Mouse (Mus musculus): Measurements from ENCODE around the gene Tmem176a. TPM values are rescaled to one million over a fixed set of nuclear protein-coding genes. Genes with fewer than 3 reads are reported as not detected.

Tmem176a gene
- polyA plus RNA-seq, 1 experiment from 2014 or later, result 183 TPM

GRCm38 (mm10) chr6:48838321-48839080 lies 2.2 kb upstream of the Tmem176a start:
- Histone ChIP-seq H3K27ac (ENCODE audit: low read length) (no peak overlapping the region), H3K4me2 (ENCODE audit: low read depth, low read length) (peak overlapping the region; percentile 89), H3K9me3 (ENCODE audit: control insufficient read depth, low read length) (no peaks in the 10 kb centered on the region), H3K27me3 (replicated peaks; ENCODE audit: control insufficient read depth, insufficient read depth, low read length) (no peaks in the 10 kb centered on the region), H3K9ac (ENCODE audit: low read depth, low read length) (peak overlapping the region; percentile 43), H3K4me3 (ENCODE audit: low read length) (peak overlapping the region; percentile 62; the same call in 1 of the 2 replicates), H3K36me3 (ENCODE audit: control insufficient read depth, insufficient read depth, low read length) (peaks cover 43% of the 10 kb centered on the region), H3K4me1 (ENCODE audit: control insufficient read depth, insufficient read depth, low read length) (peaks cover 35% of the 10 kb centered on the region)
- WGBS, result 66% methylated on average over 6 of the region's 6 CpGs
- ATAC-seq, result no peak

GRCm38 (mm10) chr6:48840973-48841625 lies 380 bp downstream of the Tmem176a start, which contains the start of gene Tmem176b:
Gene Tmem176b, minus strand, starts transcription at chr6:48841496.
- Histone ChIP-seq H3K9ac (ENCODE audit: low read depth, low read length) (peak within 1 kb of the TSS; percentile 81), H3K27me3 (replicated peaks; ENCODE audit: control insufficient read depth, insufficient read depth, low read length) (no peaks in the 10 kb centered on the region), H3K4me1 (ENCODE audit: control insufficient read depth, insufficient read depth, low read length) (peaks cover 35% of the 10 kb centered on the region), H3K9me3 (ENCODE audit: control insufficient read depth, low read length) (no peaks in the 10 kb centered on the region), H3K27ac (ENCODE audit: low read length) (peak within 1 kb of the TSS; percentile 98), H3K4me2 (ENCODE audit: low read depth, low read length) (peak within 1 kb of the TSS; percentile 89), H3K36me3 (ENCODE audit: control insufficient read depth, insufficient read depth, low read length) (peaks cover 26% of the 10 kb centered on the region), H3K4me3 (ENCODE audit: low read length) (peak within 1 kb of the TSS; percentile 62)
- WGBS, result 3% methylated on average over 6 of the region's 6 CpGs
- peak; percentile 95 for ATAC-seq

- Histone ChIP-seq H3K27ac (ENCODE audit: low read length) (peak overlapping the region; percentile 98), H3K9me3 (ENCODE audit: control insufficient read depth, low read length) (no peaks in the 10 kb centered on the region), H3K27me3 (replicated peaks; ENCODE audit: control insufficient read depth, insufficient read depth, low read length) (no peaks in the 10 kb centered on the region), H3K4me1 (ENCODE audit: control insufficient read depth, insufficient read depth, low read length) (peaks cover 35% of the 10 kb centered on the region), H3K9ac (ENCODE audit: low read depth, low read length) (peak overlapping the region; percentile 81), H3K36me3 (ENCODE audit: control insufficient read depth, insufficient read depth, low read length) (peaks cover 18% of the 10 kb centered on the region), H3K4me3 (ENCODE audit: low read length) (peak overlapping the region; percentile 62), H3K4me2 (ENCODE audit: low read depth, low read length) (peak overlapping the region; percentile 89)
- WGBS, result 49% methylated on average over 11 of the region's 11 CpGs
- no peak for ATAC-seq
Observed at GRCm38 (mm10) chr6:48842111-48842842, 1.6 kb downstream of the Tmem176a start.

DNA sequence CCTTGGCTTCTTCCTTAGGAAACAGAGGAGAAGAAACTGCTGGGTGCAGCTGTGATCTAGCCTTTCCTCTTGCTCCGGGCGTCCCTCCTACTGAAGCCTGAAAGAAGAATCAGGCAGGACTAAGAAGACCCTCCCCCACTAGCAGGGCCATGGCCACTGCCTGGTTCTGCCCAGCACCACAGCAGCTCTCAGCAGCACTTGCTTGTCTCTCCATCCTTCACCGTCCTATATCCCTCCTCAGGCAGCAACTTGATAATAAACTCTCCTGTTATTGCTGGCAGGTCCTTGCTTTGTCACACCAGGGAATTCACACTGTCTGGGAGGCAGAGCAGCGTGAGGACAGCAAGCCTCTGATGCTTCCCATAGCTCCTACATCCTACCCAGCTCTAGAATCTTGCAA lies 4.4 kb downstream of the Tmem176a start:
- Histone ChIP-seq H3K4me1 (ENCODE audit: control insufficient read depth, insufficient read depth, low read length) (peaks cover 14% of the 10 kb centered on the region), H3K9me3 (ENCODE audit: control insufficient read depth, low read length) (no peaks in the 10 kb centered on the region), H3K4me3 (ENCODE audit: low read length) (no peak overlapping the region), H3K27ac (ENCODE audit: low read length) (no peak overlapping the region), H3K9ac (ENCODE audit: low read depth, low read length) (no peak overlapping the region), H3K27me3 (replicated peaks; ENCODE audit: control insufficient read depth, insufficient read depth, low read length) (no peaks in the 10 kb centered on the region), H3K36me3 (ENCODE audit: control insufficient read depth, insufficient read depth, low read length) (0 out of 2 replicates have a peak, but pooled peaks cover 9% of the 10 kb centered on the region), H3K4me2 (ENCODE audit: low read depth, low read length) (no peak overlapping the region)
- no peak for ATAC-seq
- 72% methylated on average over 4 of the region's 4 CpGs for WGBS

DNA sequence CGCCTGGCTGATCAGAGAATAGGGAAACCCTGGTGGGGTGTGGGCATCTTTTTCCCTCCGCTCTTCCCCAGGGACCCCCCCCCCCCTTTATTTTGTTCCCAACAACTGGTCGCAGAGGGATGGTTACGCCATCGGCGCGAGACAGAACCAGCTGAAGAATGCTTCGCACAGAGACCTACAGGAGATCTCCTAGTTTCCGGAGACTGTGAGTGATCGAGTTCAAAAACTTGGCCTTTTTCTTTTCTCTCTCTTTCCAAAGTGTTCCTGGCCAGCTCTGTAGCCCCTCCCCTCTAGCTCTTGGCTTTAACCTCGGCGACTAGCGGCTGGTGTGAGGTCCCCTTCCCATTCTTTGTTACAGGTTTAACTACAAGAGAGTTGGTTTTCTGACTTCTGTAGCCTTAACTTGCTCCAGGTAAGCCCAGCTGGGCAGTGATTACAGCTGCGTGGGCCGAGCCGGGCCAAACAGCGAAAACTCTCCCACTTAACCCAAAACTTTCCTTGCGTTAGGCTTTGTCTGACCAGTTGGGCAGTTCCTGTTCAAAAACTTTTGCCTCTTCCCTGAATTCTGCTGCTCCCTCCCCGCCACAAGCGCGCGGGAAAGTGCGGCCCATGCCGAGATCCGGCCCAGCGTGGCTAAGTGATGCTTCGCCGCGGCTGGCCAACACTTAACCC lies 11.2 kb downstream of the Tmem176a start:
- Histone ChIP-seq H3K9me3 (ENCODE audit: control insufficient read depth, low read length) (no peaks in the 10 kb centered on the region), H3K27ac (ENCODE audit: low read length) (peak overlapping the region; percentile 89), H3K4me3 (ENCODE audit: low read length) (peak overlapping the region; percentile 42), H3K27me3 (replicated peaks; ENCODE audit: control insufficient read depth, insufficient read depth, low read length) (no peaks in the 10 kb centered on the region), H3K4me2 (ENCODE audit: low read depth, low read length) (peak overlapping the region; percentile 80), H3K9ac (ENCODE audit: low read depth, low read length) (peak overlapping the region; percentile 66), H3K36me3 (ENCODE audit: control insufficient read depth, insufficient read depth, low read length) (no peaks in the 10 kb centered on the region), H3K4me1 (ENCODE audit: control insufficient read depth, insufficient read depth, low read length) (peaks cover 6% of the 10 kb centered on the region; the same call in 1 of the 2 replicates)
- peak; percentile 76 for ATAC-seq
- 3% methylated on average over 28 of the region's 29 CpGs for WGBS

GRCm38 (mm10) chr6:48854155-48854554 lies 13.4 kb downstream of the Tmem176a start:
- Histone ChIP-seq H3K4me2 (ENCODE audit: low read depth, low read length) (no peak overlapping the region), H3K27ac (ENCODE audit: low read length) (no peak overlapping the region), H3K36me3 (ENCODE audit: control insufficient read depth, insufficient read depth, low read length) (no peaks in the 10 kb centered on the region), H3K27me3 (replicated peaks; ENCODE audit: control insufficient read depth, insufficient read depth, low read length) (no peaks in the 10 kb centered on the region), H3K9me3 (ENCODE audit: control insufficient read depth, low read length) (no peaks in the 10 kb centered on the region), H3K9ac (ENCODE audit: low read depth, low read length) (no peak overlapping the region), H3K4me1 (ENCODE audit: control insufficient read depth, insufficient read depth, low read length) (peaks cover 13% of the 10 kb centered on the region; the same call in 1 of the 2 replicates), H3K4me3 (ENCODE audit: low read length) (no peak overlapping the region)
- 96% methylated on average over 2 of the region's 2 CpGs for WGBS
- no peak for ATAC-seq

DNA sequence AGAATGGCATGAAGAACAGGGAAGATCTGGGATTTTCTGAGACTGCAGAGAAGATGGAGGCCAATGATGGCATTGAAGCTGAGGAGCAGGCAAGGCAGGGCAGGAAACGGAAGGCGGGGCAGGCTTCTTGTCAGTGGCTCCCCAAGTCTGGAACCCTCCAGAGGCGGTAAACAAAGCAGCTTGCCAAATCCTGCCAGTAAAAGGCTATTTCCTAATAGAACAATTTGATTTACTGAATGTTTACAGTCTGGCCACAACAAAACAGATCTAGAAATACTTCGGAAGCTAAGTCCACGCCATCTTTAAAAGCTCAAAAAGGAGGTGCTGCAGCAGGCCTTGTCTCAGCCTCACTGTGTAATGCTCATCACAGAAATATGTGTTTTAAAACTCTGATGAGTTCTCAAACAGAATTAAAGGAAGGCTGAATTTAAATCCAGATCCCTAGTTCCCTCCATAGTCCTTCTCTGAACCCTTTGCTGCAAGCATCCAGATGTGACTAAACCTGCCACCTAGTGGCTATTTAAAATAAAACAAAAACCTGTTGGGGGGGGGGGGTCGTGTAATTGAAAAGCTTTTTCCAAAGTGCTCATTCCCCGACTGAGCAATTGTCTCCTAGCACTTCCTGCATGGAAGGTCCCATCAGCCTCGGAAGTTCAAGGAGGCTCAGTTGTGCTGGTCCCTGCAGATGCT lies 17.0 kb downstream of the Tmem176a start:
- Histone ChIP-seq H3K9me3 (ENCODE audit: control insufficient read depth, low read length) (no peaks in the 10 kb centered on the region), H3K4me2 (ENCODE audit: low read depth, low read length) (no peak overlapping the region), H3K27me3 (replicated peaks; ENCODE audit: control insufficient read depth, insufficient read depth, low read length) (no peaks in the 10 kb centered on the region), H3K4me3 (ENCODE audit: low read length) (no peak overlapping the region), H3K4me1 (ENCODE audit: control insufficient read depth, insufficient read depth, low read length) (peaks cover 13% of the 10 kb centered on the region), H3K9ac (ENCODE audit: low read depth, low read length) (no peak overlapping the region), H3K27ac (ENCODE audit: low read length) (0 out of 2 replicates have a peak overlapping the region, but pooled peaks have one; percentile 9), H3K36me3 (ENCODE audit: control insufficient read depth, insufficient read depth, low read length) (no peaks in the 10 kb centered on the region)
- 31% methylated on average over 8 of the region's 8 CpGs for WGBS
- ATAC-seq, result 0 out of 2 replicates have a peak, but pooled peaks have one; percentile 23

DNA sequence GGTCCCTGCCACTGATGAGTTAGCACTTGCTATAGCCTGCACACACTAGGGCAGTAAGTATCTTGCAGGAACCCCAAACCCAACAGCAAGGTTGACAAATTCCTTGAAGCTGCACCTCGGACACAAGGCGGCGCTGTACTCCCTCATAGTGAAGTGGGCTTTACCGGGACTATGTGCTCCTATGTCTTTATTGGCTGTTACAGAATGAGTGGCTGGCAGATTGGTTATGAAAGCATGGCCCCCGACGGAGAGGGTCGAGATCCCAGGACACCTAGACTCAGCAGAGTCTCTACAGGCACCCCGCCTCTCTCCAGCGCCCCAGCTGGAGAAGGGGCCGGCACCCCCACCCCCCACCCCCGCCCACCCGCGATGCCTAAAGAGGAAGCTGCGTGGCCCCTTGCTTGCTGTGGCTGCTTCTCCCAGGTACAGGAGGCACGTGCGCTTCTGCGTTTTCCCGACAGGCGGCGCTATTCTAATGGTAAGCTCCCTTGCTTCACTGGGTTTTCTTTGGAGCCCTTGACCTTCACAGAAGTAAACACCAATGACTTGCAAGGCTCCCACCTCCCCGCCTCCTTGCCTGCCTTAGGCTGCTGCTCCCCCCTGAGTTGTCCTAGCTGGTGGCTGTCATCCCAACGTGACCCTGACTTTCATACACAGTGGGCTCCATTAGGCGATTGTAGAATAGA lies 19.6 kb downstream of the Tmem176a start:
- WGBS, result 15% methylated on average over 23 of the region's 23 CpGs

More for the DNA sequence above, 19.6 kb downstream of the Tmem176a start:
- ATAC-seq, result peak; percentile 60
- Histone ChIP-seq H3K27me3 (replicated peaks; ENCODE audit: control insufficient read depth, insufficient read depth, low read length) (no peaks in the 10 kb centered on the region), H3K4me3 (ENCODE audit: low read length) (peak overlapping the region; percentile 39), H3K36me3 (ENCODE audit: control insufficient read depth, insufficient read depth, low read length) (no peaks in the 10 kb centered on the region), H3K9ac (ENCODE audit: low read depth, low read length) (peak overlapping the region; percentile 56), H3K27ac (ENCODE audit: low read length) (no peak overlapping the region), H3K4me1 (ENCODE audit: control insufficient read depth, insufficient read depth, low read length) (peaks cover 24% of the 10 kb centered on the region), H3K4me2 (ENCODE audit: low read depth, low read length) (peak overlapping the region; percentile 53), H3K9me3 (ENCODE audit: control insufficient read depth, low read length) (no peaks in the 10 kb centered on the region)

Data from intestine, embryonic 16.5 days (tissue).